Mouse (Mus musculus) forebrain, embryonic 11.5 days (tissue): ENCODE data around the gene Cdkn2aipnl. TPM values are rescaled to one million over a fixed set of nuclear protein-coding genes. Genes with fewer than 3 reads are reported as not detected.

Experiments
- ATAC-seq: fragments of 200-750 bp; cut with Nextera tagmentation; replicated peaks from 2 replicates; pipeline ENCODE4 v1.8.0; 2017; ENCODE audit warnings: moderate TSS enrichment; ENCODE audit not compliant: low FRiP score
- DNase-seq: peaks from one replicate; pipeline ENCODE4 v3.0.0-alpha.2; 2017; ENCODE audit warnings: low spot score
- H3K27ac ChIP-seq: fragments of 300-500 bp; sonication (generic); 2 replicates; pipeline ENCODE4 v1.5.1; 2014; ENCODE audit warnings: low read depth, low read length
- H3K27me3 ChIP-seq: fragments of 300-500 bp; sonication (generic); 2 replicates; pipeline ENCODE4 v1.6.1; 2014; ENCODE audit warnings: mild to moderate bottlenecking, low read length, mixed read lengths; ENCODE audit not compliant: control insufficient read depth, insufficient read depth
- H3K36me3 ChIP-seq: fragments of 300-500 bp; sonication (generic); 2 replicates; pipeline ENCODE4 v1.6.1; 2014; ENCODE audit warnings: mild to moderate bottlenecking, low read length, moderate library complexity, mixed read lengths; ENCODE audit not compliant: control insufficient read depth, insufficient read depth
- H3K4me1 ChIP-seq: fragments of 300-500 bp; sonication (generic); replicated peaks from 2 replicates; pipeline ENCODE4 v1.6.1; 2014; ENCODE audit warnings: low read length, mixed read lengths; ENCODE audit not compliant: control insufficient read depth, insufficient read depth
- H3K4me2 ChIP-seq: fragments of 300-500 bp; sonication (generic); 2 replicates; pipeline ENCODE4 v1.6.1; 2014; ENCODE audit warnings: low read depth, mild to moderate bottlenecking, low read length, moderate library complexity, mixed read lengths; ENCODE audit not compliant: severe bottlenecking
- H3K4me3 ChIP-seq: fragments of 300-500 bp; sonication (generic); 2 replicates; pipeline ENCODE4 v1.5.1; 2014; ENCODE audit warnings: low read depth, low read length
- H3K9ac ChIP-seq: fragments of 300-500 bp; sonication (generic); 2 replicates; pipeline ENCODE4 v1.6.1; 2014; ENCODE audit warnings: low read length
- H3K9me3 ChIP-seq: fragments of 300-500 bp; sonication (generic); 2 replicates; pipeline ENCODE4 v1.6.1; 2016; ENCODE audit warnings: low read length, mixed read lengths; ENCODE audit not compliant: control insufficient read depth
- WGBS: fragments of 180-500 bp; shearing (Covaris S2); extraction: QIAGEN DNeasy Blood & Tissue Kit; methylation state at CpG from one replicate; pipeline ENCODE4 v1.1.7; 2014; 5-methylcytosine and 5-hydroxymethylcytosine counted together
- polyA plus RNA-seq: library from polyadenylated mRNA; unstranded; fragments of >200 nt; fragmentation: Nextera tagmentation; extraction: Ambion mirVana; gene quantifications from 2 replicates; pipeline ENCODE4 v1.2.1, GENCODE M21; 2014

Gene Cdkn2aipnl
- polyA plus RNA-seq, 1 experiment from 2014 or later, result 130 TPM

DNA sequence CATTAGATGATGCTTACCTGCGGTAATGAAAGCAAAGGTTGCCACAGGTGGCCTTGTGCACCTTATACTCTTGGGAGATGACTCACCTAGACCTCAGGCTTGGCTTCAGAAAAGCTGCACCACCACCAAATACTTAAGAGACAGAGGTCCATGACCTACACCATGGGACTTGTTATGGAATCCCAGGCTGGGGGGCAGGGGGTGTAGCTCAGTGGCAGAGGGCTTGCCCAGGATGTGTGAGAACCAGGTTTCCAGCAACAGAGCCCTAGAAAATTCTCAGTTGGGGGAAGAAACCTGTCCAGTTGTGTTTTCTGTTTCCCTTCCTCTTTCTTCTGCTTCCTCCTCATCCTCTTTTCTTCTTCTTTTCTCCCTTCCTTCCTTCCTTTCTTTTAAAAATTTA is 36.3 kb upstream of the Cdkn2aipnl start:
- no peak for DNase-seq
- WGBS, result 80% methylated on average over 1 of the region's 1 CpGs
- no peaks in the 10 kb centered on the region for H3K9me3 ChIP-seq
- H3K4me3 ChIP-seq, result no peak overlapping the region
- no peaks in the 10 kb centered on the region for H3K36me3 ChIP-seq
- no peaks in the 10 kb centered on the region for H3K27me3 ChIP-seq
- H3K4me1 ChIP-seq, result no peaks in the 10 kb centered on the region
- no peak overlapping the region for H3K9ac ChIP-seq
- no peak for ATAC-seq
- H3K27ac ChIP-seq, result no peak overlapping the region
- no peak overlapping the region for H3K4me2 ChIP-seq

DNA sequence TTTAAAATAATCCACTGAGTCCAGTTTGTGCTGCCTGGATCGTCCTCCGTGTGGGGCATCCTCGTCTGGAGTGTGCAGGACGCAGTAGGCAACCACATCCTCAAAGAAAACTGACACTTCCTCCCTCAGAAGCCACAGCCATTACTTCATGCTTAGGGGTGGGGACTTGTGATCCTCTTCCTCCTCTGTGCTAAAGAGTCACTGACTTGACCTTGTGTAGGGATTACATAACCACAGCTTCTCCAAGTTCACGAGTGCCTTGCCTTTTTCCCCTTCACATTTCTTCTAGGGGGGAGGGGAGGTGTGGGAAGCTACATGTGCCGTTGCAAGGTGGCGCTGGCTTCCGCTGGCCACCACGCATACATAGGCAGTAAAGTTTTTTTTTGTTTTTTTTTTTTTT is 35.7 kb upstream of the Cdkn2aipnl start:
- Histone ChIP-seq H3K27ac (no peak overlapping the region), H3K9me3 (no peaks in the 10 kb centered on the region), H3K4me1 (no peaks in the 10 kb centered on the region), H3K9ac (no peak overlapping the region), H3K27me3 (no peaks in the 10 kb centered on the region), H3K36me3 (no peaks in the 10 kb centered on the region), H3K4me3 (no peak overlapping the region), H3K4me2 (no peak overlapping the region)
- ATAC-seq (no peak), DNase-seq (no peak)
- WGBS, result 90% methylated on average over 9 of the region's 9 CpGs

DNA sequence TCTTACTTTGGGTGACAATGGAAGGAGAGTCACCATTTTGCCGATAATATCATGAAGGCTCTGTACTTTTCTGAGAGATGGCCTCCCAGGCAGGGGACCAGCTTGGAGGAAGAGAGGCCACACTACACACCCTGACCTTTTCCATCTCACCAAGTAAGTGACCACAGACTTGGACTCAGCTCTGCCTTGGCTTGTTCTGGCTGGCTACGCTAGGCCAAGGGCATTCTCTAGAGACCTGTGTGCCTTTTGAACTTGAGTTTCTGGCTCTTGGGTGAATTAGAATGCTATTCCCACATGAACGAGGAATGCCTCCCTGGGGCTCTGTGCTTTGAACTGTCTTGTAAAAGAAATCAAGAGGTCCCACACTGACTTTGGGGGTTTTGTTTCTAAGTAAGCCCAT is 33.2 kb upstream of the Cdkn2aipnl start:
- Histone ChIP-seq H3K9ac (no peak overlapping the region), H3K4me2 (no peak overlapping the region), H3K36me3 (no peaks in the 10 kb centered on the region), H3K4me1 (no peaks in the 10 kb centered on the region), H3K27me3 (no peaks in the 10 kb centered on the region), H3K9me3 (no peaks in the 10 kb centered on the region), H3K4me3 (no peak overlapping the region), H3K27ac (no peak overlapping the region)
- ATAC-seq (no peak), DNase-seq (no peak)
- WGBS, result 86% methylated on average over 3 of the region's 3 CpGs

DNA sequence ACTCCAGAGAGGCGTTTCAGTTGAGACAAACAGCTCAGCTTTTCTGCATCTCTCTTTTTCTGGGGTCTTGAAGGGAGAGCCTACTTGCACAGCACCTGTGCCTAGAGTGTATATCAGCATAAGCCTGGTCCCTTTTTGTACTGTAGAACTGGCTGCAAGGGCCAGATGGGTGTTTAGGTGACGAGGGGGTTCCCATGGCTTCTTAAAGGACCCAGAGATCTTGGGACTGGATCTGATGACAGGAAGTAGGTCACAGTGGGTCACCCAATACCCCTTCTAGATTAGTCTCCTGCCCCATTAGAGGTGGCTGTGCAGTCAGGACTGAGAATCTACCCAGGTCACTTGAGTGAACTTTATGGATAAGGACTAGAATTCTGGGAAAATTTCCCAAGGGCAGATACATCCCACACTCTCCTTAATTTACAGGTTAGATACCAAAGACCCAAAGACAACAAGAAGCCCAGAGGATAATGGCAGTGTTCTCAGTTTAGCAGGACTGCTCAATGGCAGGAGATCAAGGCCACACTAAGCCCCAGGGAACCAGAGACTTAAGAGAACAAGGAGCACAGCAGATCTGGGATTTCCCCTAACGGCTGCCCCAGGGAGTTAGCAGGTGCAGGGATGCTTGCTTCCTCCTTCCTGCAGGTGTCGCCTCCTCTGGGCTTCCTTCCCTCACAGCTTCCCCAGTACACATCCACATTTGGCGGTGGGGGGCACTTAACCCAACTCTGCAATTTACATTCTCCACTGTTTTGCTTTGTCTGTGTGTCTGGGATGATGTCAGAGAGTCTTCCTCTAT is 31.6 kb upstream of the Cdkn2aipnl start:
- H3K4me3 ChIP-seq, result no peak overlapping the region
- no peaks in the 10 kb centered on the region for H3K4me1 ChIP-seq
- H3K9ac ChIP-seq, result no peak overlapping the region
- H3K27me3 ChIP-seq, result no peaks in the 10 kb centered on the region
- no peaks in the 10 kb centered on the region for H3K36me3 ChIP-seq
- H3K27ac ChIP-seq, result no peak overlapping the region
- DNase-seq (no peak), ATAC-seq (no peak)
- H3K9me3 ChIP-seq, result no peaks in the 10 kb centered on the region
- H3K4me2 ChIP-seq, result no peak overlapping the region
- WGBS, result 58% methylated on average over 5 of the region's 5 CpGs

DNA sequence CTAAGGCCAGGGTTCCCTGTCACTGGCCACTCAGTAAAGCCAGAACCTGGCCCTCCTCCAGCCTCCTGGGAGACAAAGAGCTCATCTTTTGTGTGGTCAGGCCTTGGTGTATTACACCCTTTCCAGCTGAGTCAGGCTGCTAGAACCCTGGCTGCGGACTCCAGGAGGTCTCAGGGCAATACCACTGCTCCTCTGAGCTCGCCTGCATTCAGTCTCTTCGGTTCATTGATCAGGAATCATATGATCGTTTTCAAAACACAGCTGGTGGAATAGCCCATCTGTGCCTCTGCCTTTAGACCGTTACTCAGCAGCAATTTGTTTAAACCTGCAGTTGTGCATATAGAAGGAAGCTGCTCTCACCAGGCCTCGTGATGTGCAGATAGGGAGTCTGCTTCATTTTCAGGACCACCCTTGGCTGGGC is 30.1 kb upstream of the Cdkn2aipnl start:
- Histone ChIP-seq H3K4me3 (no peak overlapping the region), H3K27ac (no peak overlapping the region), H3K9ac (no peak overlapping the region), H3K27me3 (no peaks in the 10 kb centered on the region), H3K36me3 (no peaks in the 10 kb centered on the region), H3K4me2 (no peak overlapping the region), H3K9me3 (no peaks in the 10 kb centered on the region), H3K4me1 (no peaks in the 10 kb centered on the region)
- DNase-seq, result no peak
- 66% methylated on average over 6 of the region's 6 CpGs for WGBS
- no peak for ATAC-seq

DNA sequence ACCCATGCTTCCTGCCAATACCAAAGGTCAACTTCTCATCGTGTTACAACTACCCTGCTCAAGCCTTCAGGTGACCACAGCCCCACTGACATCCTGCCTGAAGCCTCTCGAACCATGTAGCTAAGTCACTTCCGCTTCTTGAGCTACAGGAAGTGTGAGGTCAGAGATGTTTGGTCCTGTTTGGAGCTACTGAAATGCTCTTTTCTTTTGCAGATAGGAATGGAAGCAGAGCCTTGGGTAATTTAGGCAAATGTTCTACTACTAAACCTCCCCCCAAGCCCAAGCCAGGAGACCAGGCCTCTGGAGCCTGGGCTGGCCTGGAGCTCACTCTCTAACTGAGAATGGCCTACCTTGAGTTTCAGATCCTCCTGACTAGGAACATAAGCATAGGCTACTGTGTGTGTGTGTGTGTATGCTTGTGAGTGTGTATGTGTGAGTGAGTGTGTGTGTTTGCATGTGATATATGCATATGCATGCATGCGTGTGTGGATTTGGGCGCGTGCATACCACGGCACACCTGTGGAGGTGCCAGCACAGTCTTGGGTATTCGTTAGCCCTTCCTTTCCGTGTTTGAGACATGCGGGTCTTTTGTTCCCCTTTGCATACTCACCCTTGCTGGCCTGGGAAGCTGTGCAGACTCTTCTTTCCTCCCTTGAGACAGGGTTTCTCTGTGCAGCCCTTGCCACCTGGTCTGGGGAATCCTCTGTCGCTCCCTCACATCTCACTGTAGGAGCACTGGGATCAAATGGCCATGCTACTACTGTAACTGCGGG is 28.5 kb upstream of the Cdkn2aipnl start:
- no peaks in the 10 kb centered on the region for H3K36me3 ChIP-seq
- H3K27me3 ChIP-seq, result no peaks in the 10 kb centered on the region
- H3K4me2 ChIP-seq, result no peak overlapping the region
- WGBS, result 86% methylated on average over 12 of the region's 12 CpGs
- no peak overlapping the region for H3K9ac ChIP-seq
- no peaks in the 10 kb centered on the region for H3K4me1 ChIP-seq
- H3K9me3 ChIP-seq, result no peaks in the 10 kb centered on the region
- DNase-seq, result no peak
- H3K4me3 ChIP-seq, result no peak overlapping the region
- no peak for ATAC-seq
- no peak overlapping the region for H3K27ac ChIP-seq

DNA sequence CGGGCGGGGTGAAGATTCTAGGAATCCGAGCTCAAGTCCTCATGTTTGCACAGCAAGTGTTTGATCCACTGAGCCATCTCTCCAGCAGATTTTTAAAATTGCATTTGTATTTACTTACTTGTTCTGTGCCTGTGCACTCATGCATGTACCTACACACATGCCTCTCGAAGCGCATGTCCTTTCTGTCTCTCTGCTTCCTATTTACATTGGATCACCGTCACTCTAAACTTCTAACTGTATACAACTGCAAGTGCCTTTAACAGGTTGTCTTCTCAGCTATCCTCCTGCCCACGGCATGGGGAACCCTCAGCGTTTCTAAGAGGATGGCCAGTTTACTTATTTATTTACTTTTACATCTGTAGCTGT is 27.9 kb upstream of the Cdkn2aipnl start:
- Histone ChIP-seq H3K27me3 (no peaks in the 10 kb centered on the region), H3K9me3 (no peaks in the 10 kb centered on the region), H3K9ac (no peak overlapping the region), H3K4me3 (no peak overlapping the region), H3K27ac (no peak overlapping the region), H3K4me2 (no peak overlapping the region), H3K4me1 (no peaks in the 10 kb centered on the region), H3K36me3 (no peaks in the 10 kb centered on the region)
- 86% methylated on average over 8 of the region's 8 CpGs for WGBS
- no peak for ATAC-seq
- no peak for DNase-seq

DNA sequence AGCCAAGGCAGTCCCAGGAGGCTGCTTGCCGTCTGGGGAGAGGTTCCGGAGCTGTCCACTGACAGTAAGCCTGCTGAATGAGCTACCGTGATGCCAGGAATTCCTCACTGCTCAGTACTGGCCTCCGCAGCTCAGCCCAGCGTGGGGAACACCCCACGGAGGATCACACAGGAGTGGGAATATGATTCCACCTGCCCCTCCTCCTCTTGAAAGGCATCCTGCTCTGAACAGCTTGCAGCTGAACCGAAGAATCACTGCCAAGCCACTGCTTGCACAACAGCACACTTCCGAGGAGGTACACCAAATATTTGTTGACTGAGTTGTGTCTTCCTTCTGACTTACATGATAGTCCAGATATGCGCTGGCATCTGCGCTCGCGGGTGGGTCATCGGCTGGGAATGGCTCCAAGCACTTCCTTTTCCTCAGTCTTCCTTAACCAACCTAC is 26.9 kb upstream of the Cdkn2aipnl start:
- 76% methylated on average over 13 of the region's 13 CpGs for WGBS

More for the DNA sequence above, 26.9 kb upstream of the Cdkn2aipnl start:
- Histone ChIP-seq H3K36me3 (no peaks in the 10 kb centered on the region), H3K9me3 (no peaks in the 10 kb centered on the region), H3K4me2 (no peak overlapping the region), H3K4me3 (no peak overlapping the region), H3K27me3 (no peaks in the 10 kb centered on the region), H3K4me1 (no peaks in the 10 kb centered on the region), H3K27ac (no peak overlapping the region), H3K9ac (no peak overlapping the region)
- ATAC-seq (no peak), DNase-seq (no peak)
